Mouse (Mus musculus) hindbrain, embryonic 16.5 days (tissue): ENCODE measurements at regions not wholly inside any gene's neighbourhood (a gene's known extent, or its start where the extent isn't known, plus 50 kb on each side); places are given as distances from the start of the nearest gene placed in this dataset.

Source experiments
- ATAC-seq: fragments of 200-750 bp; cut with Nextera tagmentation; 2 replicates; pipeline ENCODE4 v1.8.0; 2017; ENCODE audit warnings: moderate TSS enrichment, moderate library complexity
- H3K27ac ChIP-seq: fragments of 300-500 bp; sonication (generic); 2 replicates; pipeline ENCODE4 v1.5.1; 2014; ENCODE audit warnings: low read depth, mild to moderate bottlenecking, control low read depth, low read length, moderate library complexity
- H3K27me3 ChIP-seq: fragments of 300-500 bp; sonication (generic); replicated peaks from 2 replicates; pipeline ENCODE4 v1.6.1; 2014; ENCODE audit warnings: low read length; ENCODE audit not compliant: control insufficient read depth, insufficient read depth
- H3K36me3 ChIP-seq: fragments of 300-500 bp; sonication (generic); 2 replicates; pipeline ENCODE4 v1.6.1; 2014; ENCODE audit warnings: mild to moderate bottlenecking, low read length, moderate library complexity, mixed read lengths; ENCODE audit not compliant: control insufficient read depth, insufficient read depth
- H3K4me1 ChIP-seq: fragments of 300-500 bp; sonication (generic); 2 replicates; pipeline ENCODE4 v1.6.1; 2014; ENCODE audit warnings: low read depth, low read length; ENCODE audit not compliant: control insufficient read depth, insufficient read depth
- H3K4me2 ChIP-seq: fragments of 300-500 bp; sonication (generic); 2 replicates; pipeline ENCODE4 v1.6.1; 2014; ENCODE audit warnings: mild to moderate bottlenecking, low read length, control low read depth, moderate library complexity
- H3K4me3 ChIP-seq: fragments of 300-500 bp; sonication (generic); 2 replicates; pipeline ENCODE4 v1.5.1; 2014; ENCODE audit warnings: mild to moderate bottlenecking, low read length, control low read depth, moderate library complexity
- H3K9ac ChIP-seq: fragments of 300-500 bp; sonication (generic); 2 replicates; pipeline ENCODE4 v1.6.1; 2014; ENCODE audit warnings: low read depth, mild to moderate bottlenecking, control low read depth, low read length, moderate library complexity
- H3K9me3 ChIP-seq: fragments of 300-500 bp; sonication (generic); 2 replicates; pipeline ENCODE4 v1.6.1; 2014; ENCODE audit warnings: mild to moderate bottlenecking, low read length, moderate library complexity; ENCODE audit not compliant: control insufficient read depth
- whole genome bisulfite sequencing: fragments of 180-500 bp; shearing (Covaris S2); extraction: QIAGEN DNeasy Blood & Tissue Kit; methylation state at CpG from one replicate; pipeline ENCODE4 v1.1.7; 2014; 5-methylcytosine and 5-hydroxymethylcytosine counted together

DNA sequence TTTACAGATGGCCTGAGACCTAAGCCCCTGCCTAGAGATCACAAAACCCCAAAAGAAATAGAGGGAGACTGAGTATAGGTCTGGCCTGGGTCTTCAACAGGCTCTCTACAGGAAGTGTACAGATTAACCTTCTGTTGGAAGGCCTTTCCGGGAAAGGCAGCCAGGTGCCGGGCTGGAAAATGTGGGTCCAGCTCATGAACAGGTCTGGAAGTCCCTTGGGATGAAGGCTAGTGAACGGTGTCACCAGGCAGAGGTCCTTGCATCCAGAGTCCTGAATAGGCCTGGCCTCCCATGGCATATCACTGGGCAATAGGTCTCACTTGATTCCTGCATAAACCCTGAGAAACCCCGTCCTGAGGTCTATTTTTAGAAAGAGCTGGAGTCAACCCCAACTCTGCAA lies 140.1 kb downstream of the Chst1 start:
- Histone ChIP-seq H3K4me2 (no peak overlapping the region), H3K4me1 (peaks cover 3% of the 10 kb centered on the region; the same call in 1 of the 2 replicates), H3K36me3 (no peaks in the 10 kb centered on the region), H3K27me3 (no peaks in the 10 kb centered on the region), H3K9me3 (no peaks in the 10 kb centered on the region), H3K4me3 (no peak overlapping the region), H3K9ac (no peak overlapping the region), H3K27ac (no peak overlapping the region)
- ATAC-seq, result no peak
- WGBS, result 87% methylated on average over 4 of the region's 4 CpGs

DNA sequence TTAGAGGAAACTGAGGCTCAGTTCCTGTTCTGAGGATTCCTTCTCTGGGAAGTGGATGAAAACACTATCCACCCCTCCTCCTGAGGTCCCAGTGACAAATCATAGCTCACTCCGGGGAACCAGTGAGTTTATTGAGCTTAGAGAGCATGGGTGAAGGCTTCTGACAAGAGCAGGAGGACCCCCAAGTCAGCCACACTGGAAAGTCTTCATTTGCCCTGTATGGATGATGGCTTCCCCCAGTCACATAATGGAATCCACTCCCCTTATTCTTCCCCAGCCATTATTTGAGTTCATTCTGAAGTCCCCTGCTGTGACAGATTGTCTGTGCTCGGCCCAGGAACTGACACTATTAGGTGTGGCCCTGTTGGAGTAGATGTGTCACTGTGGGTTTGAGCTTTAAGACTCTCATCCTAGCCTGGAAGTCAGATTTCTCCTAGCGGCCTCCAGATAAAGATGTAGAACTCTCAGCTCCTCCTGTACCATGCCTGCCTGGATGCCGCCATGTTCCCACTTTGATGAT lies 141.3 kb downstream of the Chst1 start:
- H3K4me2 ChIP-seq, result no peak overlapping the region
- no peak for ATAC-seq
- peaks cover 3% of the 10 kb centered on the region; the same call in 1 of the 2 replicates for H3K4me1 ChIP-seq
- H3K4me3 ChIP-seq, result no peak overlapping the region
- H3K27ac ChIP-seq, result no peak overlapping the region
- no peaks in the 10 kb centered on the region for H3K27me3 ChIP-seq
- no peak overlapping the region for H3K9ac ChIP-seq
- 69% methylated on average over 4 of the region's 4 CpGs for WGBS
- H3K36me3 ChIP-seq, result no peaks in the 10 kb centered on the region
- no peaks in the 10 kb centered on the region for H3K9me3 ChIP-seq

DNA sequence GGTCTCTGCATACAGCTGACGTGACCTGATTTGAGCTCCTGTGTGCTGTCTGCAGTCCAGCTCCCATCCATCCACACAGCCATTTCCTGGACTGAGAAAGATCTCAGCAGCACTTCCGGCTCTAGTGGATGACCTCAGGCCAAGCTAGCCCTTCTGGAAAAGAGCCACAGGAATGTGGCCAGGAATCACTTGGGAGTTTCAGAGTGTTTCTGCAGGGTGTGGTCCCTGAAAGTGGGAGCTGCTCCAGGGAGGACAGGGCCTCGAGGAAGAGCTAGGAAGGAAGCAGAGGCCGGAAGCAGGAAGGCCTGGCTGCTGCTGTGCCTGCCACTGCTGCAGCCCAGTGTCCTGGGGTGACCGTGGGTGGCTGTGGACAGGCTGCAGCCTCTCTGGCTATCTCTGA lies 142.5 kb downstream of the Chst1 start:
- Histone ChIP-seq H3K27me3 (no peaks in the 10 kb centered on the region), H3K4me3 (no peak overlapping the region), H3K9ac (no peak overlapping the region), H3K9me3 (no peaks in the 10 kb centered on the region), H3K4me2 (no peak overlapping the region), H3K27ac (no peak overlapping the region), H3K36me3 (no peaks in the 10 kb centered on the region), H3K4me1 (peaks cover 3% of the 10 kb centered on the region; the same call in 1 of the 2 replicates)
- ATAC-seq, result no peak
- 77% methylated on average over 5 of the region's 5 CpGs for WGBS

DNA sequence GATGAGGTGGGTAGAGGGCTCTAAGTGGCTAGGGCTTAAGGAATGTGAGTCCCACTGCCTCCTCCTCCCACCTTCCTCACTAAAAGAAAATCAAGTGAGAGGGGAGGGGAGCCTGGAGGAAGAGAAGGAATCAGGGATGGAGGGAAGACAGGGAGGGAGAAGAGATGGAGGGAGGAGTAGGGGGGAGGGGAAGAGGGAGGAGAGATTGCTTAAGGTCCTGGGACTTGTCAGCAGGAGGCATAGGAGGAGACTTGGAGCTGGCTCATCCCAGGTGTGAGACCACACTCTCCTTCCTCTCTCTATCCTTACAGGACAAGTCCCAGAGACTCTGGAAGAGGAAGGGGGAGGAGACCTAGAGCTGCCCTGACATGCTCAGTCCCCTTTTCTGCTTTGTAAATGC lies 143.2 kb downstream of the Chst1 start:
- no peaks in the 10 kb centered on the region for H3K36me3 ChIP-seq
- no peak overlapping the region for H3K27ac ChIP-seq
- no peak overlapping the region for H3K4me3 ChIP-seq
- no peaks in the 10 kb centered on the region for H3K27me3 ChIP-seq
- peaks cover 3% of the 10 kb centered on the region; the same call in 1 of the 2 replicates for H3K4me1 ChIP-seq
- ATAC-seq, result no peak
- no peaks in the 10 kb centered on the region for H3K9me3 ChIP-seq
- H3K4me2 ChIP-seq, result no peak overlapping the region
- no peak overlapping the region for H3K9ac ChIP-seq

DNA sequence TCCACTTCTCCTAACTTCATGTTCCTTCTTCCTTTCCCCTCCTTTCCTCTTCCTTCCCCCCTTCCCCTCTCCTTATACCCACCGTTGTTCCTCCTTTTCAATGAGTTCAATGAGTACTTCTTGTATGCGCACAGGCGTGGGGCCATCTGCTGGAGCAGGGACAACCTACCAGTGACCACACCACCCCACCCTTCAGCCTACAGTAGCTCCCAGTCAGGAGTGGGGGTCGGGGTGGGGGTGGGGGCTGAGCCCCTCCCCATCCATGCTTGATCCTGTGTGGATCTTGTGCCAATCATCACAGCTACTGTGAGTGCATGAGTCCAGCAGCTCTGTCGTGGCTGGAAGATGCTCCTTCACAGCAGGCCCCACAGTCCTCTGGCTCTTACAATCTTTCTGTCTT lies 143.6 kb downstream of the Chst1 start:
- Histone ChIP-seq H3K9ac (no peak overlapping the region), H3K4me2 (no peak overlapping the region), H3K9me3 (no peaks in the 10 kb centered on the region), H3K36me3 (no peaks in the 10 kb centered on the region), H3K27ac (no peak overlapping the region), H3K27me3 (no peaks in the 10 kb centered on the region), H3K4me3 (no peak overlapping the region), H3K4me1 (peaks cover 3% of the 10 kb centered on the region; the same call in 1 of the 2 replicates)
- no peak for ATAC-seq
- 32% methylated on average over 5 of the region's 5 CpGs for WGBS

DNA sequence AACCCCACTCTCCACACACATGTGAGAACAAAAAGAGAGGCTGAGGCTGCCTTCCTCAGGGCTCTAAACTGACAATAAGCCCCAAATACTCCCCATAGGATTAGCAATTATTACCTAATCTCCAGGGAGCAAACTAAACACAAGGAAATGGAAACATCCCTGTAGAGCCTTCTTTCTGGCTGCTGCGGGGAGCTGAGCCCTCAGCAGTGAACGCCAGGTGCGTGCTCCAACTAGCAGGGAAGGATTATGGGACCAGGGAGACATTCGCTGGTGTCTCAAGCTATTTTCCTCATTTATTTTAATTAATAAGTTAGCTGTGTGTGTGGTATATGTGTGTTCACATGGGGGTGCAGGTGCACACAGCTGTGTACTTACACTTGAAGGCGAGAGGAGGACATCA lies 144.4 kb downstream of the Chst1 start:
- peaks cover 3% of the 10 kb centered on the region; the same call in 1 of the 2 replicates for H3K4me1 ChIP-seq
- no peak overlapping the region for H3K4me2 ChIP-seq
- no peak overlapping the region for H3K27ac ChIP-seq
- no peaks in the 10 kb centered on the region for H3K36me3 ChIP-seq
- 49% methylated on average over 5 of the region's 5 CpGs for WGBS
- H3K4me3 ChIP-seq, result no peak overlapping the region
- no peaks in the 10 kb centered on the region for H3K9me3 ChIP-seq
- no peak for ATAC-seq
- H3K27me3 ChIP-seq, result no peaks in the 10 kb centered on the region
- no peak overlapping the region; the same call in 1 of the 2 replicates for H3K9ac ChIP-seq

DNA sequence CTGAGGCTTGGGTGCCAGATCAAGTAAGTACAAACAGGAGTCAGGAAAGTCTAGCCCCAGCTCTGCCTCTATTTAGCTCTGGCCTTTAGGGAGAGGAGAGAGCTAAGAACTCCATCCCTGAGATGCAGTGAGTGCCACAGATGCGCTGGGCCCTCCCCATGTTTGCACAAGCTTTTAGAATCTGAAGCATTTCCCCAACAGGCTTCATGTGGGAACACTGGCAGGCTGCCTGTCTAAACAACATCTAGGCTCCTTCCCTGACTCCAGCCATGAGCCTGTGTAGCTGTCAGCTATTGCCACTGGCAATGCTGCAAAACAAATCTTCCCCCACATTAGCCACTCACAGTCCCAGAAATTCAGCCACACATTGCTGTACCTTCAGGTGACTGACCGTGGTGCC lies 147.9 kb downstream of the Chst1 start:
- Histone ChIP-seq H3K27me3 (no peaks in the 10 kb centered on the region), H3K4me1 (peaks cover 3% of the 10 kb centered on the region; the same call in 1 of the 2 replicates), H3K4me3 (no peak overlapping the region), H3K9ac (no peak overlapping the region), H3K9me3 (no peaks in the 10 kb centered on the region), H3K36me3 (no peaks in the 10 kb centered on the region), H3K4me2 (no peak overlapping the region), H3K27ac (no peak overlapping the region)
- ATAC-seq, result no peak
- WGBS, result 83% methylated on average over 2 of the region's 2 CpGs

DNA sequence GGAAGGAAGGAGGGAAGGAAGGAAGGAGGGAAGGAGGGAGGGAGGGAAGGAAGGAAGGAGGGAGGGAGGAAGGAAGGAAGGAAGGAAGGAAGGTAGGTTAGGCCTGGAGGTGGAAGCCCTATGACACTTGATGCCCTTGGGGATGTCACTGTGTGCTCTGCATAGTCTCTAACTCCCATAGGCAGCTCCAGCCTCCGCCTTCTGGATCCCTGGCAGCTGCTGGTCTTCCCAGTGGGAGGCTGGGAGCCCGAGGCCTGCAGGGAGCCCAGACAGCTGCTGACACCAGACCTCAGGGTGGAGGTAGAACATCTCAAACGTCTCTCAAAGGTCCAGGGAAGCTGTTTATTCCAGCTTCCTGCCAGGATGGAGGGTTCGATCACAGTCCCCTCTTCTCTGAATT lies 150.6 kb downstream of the Chst1 start:
- no peaks in the 10 kb centered on the region for H3K36me3 ChIP-seq
- H3K4me2 ChIP-seq, result no peak overlapping the region
- H3K9ac ChIP-seq, result no peak overlapping the region
- 42% methylated on average over 4 of the region's 4 CpGs for WGBS
- H3K9me3 ChIP-seq, result no peaks in the 10 kb centered on the region
- no peaks in the 10 kb centered on the region for H3K27me3 ChIP-seq
- no peak overlapping the region for H3K27ac ChIP-seq
- no peaks in the 10 kb centered on the region for H3K4me1 ChIP-seq
- H3K4me3 ChIP-seq, result no peak overlapping the region
- no peak for ATAC-seq

DNA sequence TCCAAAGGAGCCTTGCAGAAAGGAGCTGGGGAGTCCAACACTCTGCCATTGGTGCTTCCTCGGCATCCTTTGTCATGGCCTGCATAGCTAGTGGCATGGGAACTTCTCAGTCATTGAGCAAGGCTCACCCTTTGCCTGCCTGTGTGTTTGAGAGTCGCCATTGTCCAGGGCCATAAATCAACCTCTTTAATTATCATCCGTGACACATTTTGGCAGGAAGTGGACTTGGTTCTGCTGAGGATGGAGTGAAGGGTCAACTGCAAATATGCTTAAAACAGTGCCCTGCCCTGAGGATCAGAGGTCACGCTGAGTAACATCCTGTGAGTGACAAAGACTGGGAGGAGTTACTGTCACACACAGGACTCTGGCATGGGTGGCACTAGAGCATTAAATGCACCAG lies 151.2 kb downstream of the Chst1 start:
- Histone ChIP-seq H3K27me3 (no peaks in the 10 kb centered on the region), H3K4me1 (no peaks in the 10 kb centered on the region), H3K27ac (no peak overlapping the region), H3K36me3 (no peaks in the 10 kb centered on the region), H3K9me3 (no peaks in the 10 kb centered on the region), H3K4me2 (no peak overlapping the region), H3K4me3 (no peak overlapping the region), H3K9ac (no peak overlapping the region)
- WGBS, result 15% methylated on average over 4 of the region's 4 CpGs
- ATAC-seq, result peak; percentile 40; the same call in 1 of the 2 replicates

DNA sequence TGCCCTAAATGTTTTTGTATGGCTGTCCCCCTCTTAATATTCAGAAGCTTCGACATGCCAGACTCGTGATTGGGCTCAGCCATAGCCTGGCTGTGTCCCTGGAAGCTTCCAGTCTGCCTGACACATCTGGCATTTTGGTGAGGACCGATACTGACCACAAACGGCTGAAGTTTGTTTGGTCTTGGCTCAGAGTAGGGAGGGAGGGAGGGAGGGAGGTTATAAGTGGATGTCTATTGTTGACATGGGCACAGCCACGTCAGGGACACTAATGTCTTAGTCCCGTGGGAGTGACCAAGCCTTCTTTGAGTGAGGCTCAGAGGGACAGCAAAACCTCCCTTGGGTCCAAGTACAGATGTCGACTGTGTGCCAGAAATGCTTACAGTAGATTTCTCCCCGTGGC lies 151.7 kb downstream of the Chst1 start:
- H3K4me3 ChIP-seq, result no peak overlapping the region
- no peaks in the 10 kb centered on the region for H3K9me3 ChIP-seq
- no peak overlapping the region for H3K9ac ChIP-seq
- no peaks in the 10 kb centered on the region for H3K4me1 ChIP-seq
- H3K36me3 ChIP-seq, result no peaks in the 10 kb centered on the region
- whole genome bisulfite sequencing, result 48% methylated on average over 8 of the region's 8 CpGs
- no peak overlapping the region for H3K27ac ChIP-seq
- H3K27me3 ChIP-seq, result no peaks in the 10 kb centered on the region
- ATAC-seq, result no peak
- H3K4me2 ChIP-seq, result no peak overlapping the region
